ENCODE assay signal across 9 mouse cellular contexts in genomic region chr2:101652204-101652920, GRCm38 (mm10). TPM values are rescaled to one million over a fixed set of nuclear protein-coding genes. Genes with fewer than 3 reads are reported as not detected.
DNase-seq lines count a peak whose midpoint lies in the region; ATAC-seq and TF ChIP-seq lines count a peak whose summit lies in the region.
"Had no signal": no experiment of that assay in that cellular context is flagged by ENCODE, and none has a peak within 500 bp of the region (broad histone marks: within the 10 kb centered on the region; RNA-seq: fewer than 3 reads in every experiment).

No protein-coding gene starts in this region.

- no peak for TF ChIP-seq POLR2A in MEL (IDR thresholded peaks at IDR 0.05; ENCODE audit: control insufficient read depth in 1 of 2, insufficient read depth in 1 of 2, low read depth in 1 of 2, low read length in 2 of 2, poor library complexity in 1 of 2)

- no peaks in the 10 kb centered on the region for H3K4me1 ChIP-seq in heart, embryonic 15.5 days (replicated peaks)
- H3K4me1 ChIP-seq in MEL (ENCODE audit: control insufficient read depth in 1 of 2, insufficient read depth in 2 of 2, low read length in 2 of 2) = peaks cover 0 to 4% of the 10 kb centered on the region in 2 experiments; a peak in 1 of 4 replicates
- H3K4me1 ChIP-seq in forebrain, embryonic 10.5 days = peaks cover 22% of the 10 kb centered on the region
- H3K4me1 ChIP-seq in limb, embryonic 15.5 days = peaks cover 6% of the 10 kb centered on the region; the same call in 1 of the 2 replicates
- H3K4me1 ChIP-seq in stomach, embryonic 15.5 days = no peaks in the 10 kb centered on the region

- TF ChIP-seq RAD21 in MEL (IDR thresholded peaks at IDR 0.05; ENCODE audit: low read depth, low read length) = no peak

- H3K9ac ChIP-seq in heart, embryonic 15.5 days = peak overlapping the region; percentile 42
- peak overlapping the region; percentile 33; the same call in 1 of the 2 replicates for H3K9ac ChIP-seq in MEL (ENCODE audit: control insufficient read depth, low read depth, low read length, poor library complexity, severe bottlenecking)
- no peak overlapping the region for H3K9ac ChIP-seq in limb, embryonic 15.5 days
- no peak overlapping the region for H3K9ac ChIP-seq in stomach, embryonic 15.5 days

- intact Hi-C loops in heart, postnatal 36 days (cut with DNase I) = loop anchor here (5.0 kb wide), 1 partner anchor 55 kb away; no protein-coding TSS in a partner anchor

- no peak for ATAC-seq in heart, embryonic 15.5 days (replicated peaks; ENCODE audit: insufficient number of reproducible peaks, insufficient read depth, low FRiP score, low read depth)
- no peak for ATAC-seq in limb, embryonic 15.5 days (ENCODE audit: insufficient number of reproducible peaks, low FRiP score, low TSS enrichment, low read depth)
- ATAC-seq in stomach, embryonic 15.5 days (ENCODE audit: insufficient read depth, low FRiP score, low read depth) = 0 out of 2 replicates have a peak, but pooled peaks have one; percentile 18

- WGBS in heart, embryonic 15.5 days = 34% methylated on average over 14 of the region's 14 CpGs
- WGBS in forebrain, embryonic 10.5 days = 41% methylated on average over 14 of the region's 14 CpGs
- 34% methylated on average over 14 of the region's 14 CpGs for WGBS in limb, embryonic 15.5 days
- WGBS in stomach, embryonic 15.5 days = 39% methylated on average over 14 of the region's 14 CpGs

- TF ChIP-seq EP300 in MEL (IDR thresholded peaks at IDR 0.05; ENCODE audit: low read depth in 1 of 2, low read length in 2 of 2) = peak in 1 of 2 experiments; percentile 48; a peak in 1 of 4 replicates

- no peak overlapping the region for H3K27ac ChIP-seq in heart, embryonic 15.5 days
- H3K27ac ChIP-seq in MEL (ENCODE audit: control insufficient read depth, low read depth, low read length) = no peak overlapping the region
- H3K27ac ChIP-seq in forebrain, embryonic 10.5 days = no peak overlapping the region
- no peak overlapping the region for H3K27ac ChIP-seq in limb, embryonic 15.5 days
- no peak overlapping the region for H3K27ac ChIP-seq in stomach, embryonic 15.5 days

- no peaks in the 10 kb centered on the region for H3K79me2 ChIP-seq in MEL (ENCODE audit: control insufficient read depth, insufficient read depth, low read length, poor library complexity)

- peak overlapping the region; percentile 42 for H3K4me3 ChIP-seq in heart, embryonic 15.5 days
- peak overlapping the region; percentile 36 to 59 for H3K4me3 ChIP-seq in MEL (ENCODE audit: control insufficient read depth in 1 of 2, insufficient read depth in 1 of 2, low read depth in 2 of 2, low read length in 2 of 2)
- H3K4me3 ChIP-seq in forebrain, embryonic 10.5 days = peak overlapping the region; percentile 38
- H3K4me3 ChIP-seq in limb, embryonic 15.5 days = peak overlapping the region; percentile 29
- peak overlapping the region; percentile 25 for H3K4me3 ChIP-seq in stomach, embryonic 15.5 days (replicated peaks)

- DNase-seq in heart, postnatal 36 days = no peak
- peak; percentile 30 for DNase-seq in MEL (ENCODE audit: low read depth, low spot score)
- peak; percentile 27 for DNase-seq in forebrain, embryonic 10.5 days (ENCODE audit: extremely low spot score, low spot score)
- no peak for DNase-seq in urinary bladder, postnatal 10 days (ENCODE audit: low spot score)
- DNase-seq in kidney, postnatal 14 days = no peak

- peak overlapping the region; percentile 81 for H3K4me2 ChIP-seq in heart, embryonic 15.5 days
- H3K4me2 ChIP-seq in limb, embryonic 15.5 days = peak overlapping the region; percentile 44
- H3K4me2 ChIP-seq in stomach, embryonic 15.5 days = peak overlapping the region; percentile 51

- no peaks in the 10 kb centered on the region for H3K36me3 ChIP-seq in heart, embryonic 15.5 days
- 0 out of 4 replicates have a peak, but pooled peaks cover 0 to 2% of the 10 kb centered on the region in 2 experiments for H3K36me3 ChIP-seq in MEL (ENCODE audit: control insufficient read depth in 1 of 2, insufficient read depth in 2 of 2, low read length in 2 of 2)
- H3K36me3 ChIP-seq in forebrain, embryonic 10.5 days (replicated peaks) = no peaks in the 10 kb centered on the region
- no peaks in the 10 kb centered on the region for H3K36me3 ChIP-seq in limb, embryonic 15.5 days
- no peaks in the 10 kb centered on the region for H3K36me3 ChIP-seq in stomach, embryonic 15.5 days

- H3K27me3 ChIP-seq in heart, embryonic 15.5 days = no peaks in the 10 kb centered on the region
- H3K27me3 ChIP-seq in MEL (ENCODE audit: control insufficient read depth in 1 of 2, insufficient read depth in 2 of 2, low read length in 2 of 2) = peaks cover 0 to 1% of the 10 kb centered on the region in 2 experiments; a peak in 1 of 4 replicates
- peaks cover 14% of the 10 kb centered on the region for H3K27me3 ChIP-seq in forebrain, embryonic 10.5 days (ENCODE audit: poor library complexity, severe bottlenecking)
- H3K27me3 ChIP-seq in limb, embryonic 15.5 days = peaks cover 7% of the 10 kb centered on the region; the same call in 1 of the 2 replicates
- H3K27me3 ChIP-seq in stomach, embryonic 15.5 days (replicated peaks) = no peaks in the 10 kb centered on the region

- no peak for TF ChIP-seq CTCF in MEL (IDR thresholded peaks at IDR 0.05 in 2 of 3, conservative IDR thresholded peaks at IDR 0.05 in 1 of 3; ENCODE audit: control insufficient read depth in 1 of 3, insufficient read depth in 1 of 3, low read depth in 2 of 3, low read length in 3 of 3, poor library complexity in 1 of 3, severe bottlenecking in 1 of 3)

- no peaks in the 10 kb centered on the region for H3K9me3 ChIP-seq in heart, embryonic 15.5 days (replicated peaks)
- H3K9me3 ChIP-seq in MEL (replicated peaks; ENCODE audit: insufficient read depth, low read length) = no peaks in the 10 kb centered on the region
- no peaks in the 10 kb centered on the region for H3K9me3 ChIP-seq in forebrain, embryonic 10.5 days
- H3K9me3 ChIP-seq in limb, embryonic 15.5 days = no peaks in the 10 kb centered on the region
- no peaks in the 10 kb centered on the region for H3K9me3 ChIP-seq in stomach, embryonic 15.5 days

TF ChIP-seq in MEL, 35 proteins besides CTCF, POLR2A, EP300 and RAD21 (continues in another document):
- TF ChIP-seq KAT2A (conservative IDR thresholded peaks at IDR 0.05; ENCODE audit: low read depth, low read length) (no peak), ZC3H11A (IDR thresholded peaks at IDR 0.05; ENCODE audit: low read depth, low read length) (no peak), TCF12 (IDR thresholded peaks at IDR 0.05; ENCODE audit: low read depth, low read length) (peak; percentile 49; the same call in 1 of the 2 replicates), JUND (IDR thresholded peaks at IDR 0.05; ENCODE audit: low read depth, low read length) (peak; percentile 71; the same call in 1 of the 2 replicates), ELF1 (IDR thresholded peaks at IDR 0.05; ENCODE audit: low read depth, low read length) (no peak), MYB (IDR thresholded peaks at IDR 0.05; ENCODE audit: low read depth, low read length) (no peak), GATA1 (IDR thresholded peaks at IDR 0.05; ENCODE audit: low read depth, low read length) (0 out of 2 replicates have a peak, but pooled peaks have one; percentile 42), HCFC1 (IDR thresholded peaks at IDR 0.05; ENCODE audit: low read depth, low read length) (no peak), MEF2A (IDR thresholded peaks at IDR 0.05; ENCODE audit: extremely low read depth, insufficient replicate concordance, low read depth, low read length, poor library complexity, severe bottlenecking) (no peak)

RNA-seq across cellular contexts. Expression of gene B230118H07Rik, which starts 3.0 kb away (rescaled TPM):
- 51.1 and 57.1 TPM in 2 replicates for polyA plus RNA-seq in heart, embryonic 15.5 days (2015; fragmentation: Nextera tagmentation; extraction: Ambion mirVana)
- 100 to 1,000 TPM in 1 of 2 experiments, 10 to 100 TPM in 1; 98.5 to 101 TPM for total RNA-seq in heart, postnatal 36 days (2021)
- total RNA-seq in MEL (2012; rRNA removed) = 30.6 and 31.2 TPM in 2 replicates
- 10 to 100 TPM in 1 of 2 experiments, not detected in 1; 22.4 TPM for polyA plus RNA-seq in MEL (2012; ENCODE audit: insufficient read depth in 1 of 2, insufficient read length in 2 of 2, low read depth in 1 of 2, low replicate concordance in 2 of 2, missing spikeins in 1 of 2)
- polyA plus RNA-seq in forebrain, embryonic 10.5 days (2016; fragmentation: Nextera tagmentation; extraction: Ambion mirVana) = 61.3 and 65.8 TPM in 2 replicates
- polyA plus RNA-seq in limb, embryonic 15.5 days (2015; fragmentation: Nextera tagmentation; extraction: Ambion mirVana) = 45.6 and 49.7 TPM in 2 replicates
- polyA plus RNA-seq in stomach, embryonic 15.5 days (2015; fragmentation: Nextera tagmentation; extraction: Ambion mirVana) = 51.0 and 55.8 TPM in 2 replicates

RNA-seq across cellular contexts. Expression of gene Rag1, which starts 3.1 kb away (rescaled TPM):
- 0.74 and 8.5 TPM in 2 replicates for polyA plus RNA-seq in heart, embryonic 15.5 days (2015; fragmentation: Nextera tagmentation; extraction: Ambion mirVana)
- under 1 TPM; 0.08 to 0.14 TPM for total RNA-seq in heart, postnatal 36 days (2021)
- under 0.01 TPM in 1 of 2 replicates, not detected in the other for total RNA-seq in MEL (2012; rRNA removed)
- polyA plus RNA-seq in MEL (2012; ENCODE audit: insufficient read depth in 1 of 2, insufficient read length in 2 of 2, low read depth in 1 of 2, low replicate concordance in 2 of 2, missing spikeins in 1 of 2) = not detected
- not detected in 2 replicates for polyA plus RNA-seq in forebrain, embryonic 10.5 days (2016; fragmentation: Nextera tagmentation; extraction: Ambion mirVana)
- polyA plus RNA-seq in limb, embryonic 15.5 days (2015; fragmentation: Nextera tagmentation; extraction: Ambion mirVana) = 0.05 TPM in 2 replicates
- 0.10 TPM in 1 of 2 replicates, not detected in the other for polyA plus RNA-seq in stomach, embryonic 15.5 days (2015; fragmentation: Nextera tagmentation; extraction: Ambion mirVana)

RNA-seq across cellular contexts. Expression of gene Traf6, which starts 25.9 kb away (rescaled TPM):
- polyA plus RNA-seq in heart, embryonic 15.5 days (2015; fragmentation: Nextera tagmentation; extraction: Ambion mirVana) = 3.9 and 6.1 TPM in 2 replicates
- total RNA-seq in heart, postnatal 36 days (2021) = 10 to 100 TPM in 1 of 2 experiments, 1 to 10 TPM in 1; 9.0 to 10.3 TPM
- total RNA-seq in MEL (2012; rRNA removed) = 11.8 and 12.7 TPM in 2 replicates
- 10 to 100 TPM in 1 of 2 experiments, not detected in 1; 18.0 TPM for polyA plus RNA-seq in MEL (2012; ENCODE audit: insufficient read depth in 1 of 2, insufficient read length in 2 of 2, low read depth in 1 of 2, low replicate concordance in 2 of 2, missing spikeins in 1 of 2)
- polyA plus RNA-seq in forebrain, embryonic 10.5 days (2016; fragmentation: Nextera tagmentation; extraction: Ambion mirVana) = 17.9 and 18.5 TPM in 2 replicates
- polyA plus RNA-seq in limb, embryonic 15.5 days (2015; fragmentation: Nextera tagmentation; extraction: Ambion mirVana) = 10.3 and 10.5 TPM in 2 replicates
- polyA plus RNA-seq in stomach, embryonic 15.5 days (2015; fragmentation: Nextera tagmentation; extraction: Ambion mirVana) = 7.4 and 9.4 TPM in 2 replicates

RNA-seq across cellular contexts. Expression of gene Rag2, which starts 27.8 kb away (rescaled TPM):
- polyA plus RNA-seq in heart, embryonic 15.5 days (2015; fragmentation: Nextera tagmentation; extraction: Ambion mirVana) = 0.64 and 7.8 TPM in 2 replicates
- total RNA-seq in heart, postnatal 36 days (2021) = not detected
- total RNA-seq in MEL (2012; rRNA removed) = not detected in 2 replicates
- not detected for polyA plus RNA-seq in MEL (2012; ENCODE audit: insufficient read depth in 1 of 2, insufficient read length in 2 of 2, low read depth in 1 of 2, low replicate concordance in 2 of 2, missing spikeins in 1 of 2)
- polyA plus RNA-seq in forebrain, embryonic 10.5 days (2016; fragmentation: Nextera tagmentation; extraction: Ambion mirVana) = not detected in 2 replicates
- polyA plus RNA-seq in limb, embryonic 15.5 days (2015; fragmentation: Nextera tagmentation; extraction: Ambion mirVana) = not detected in 2 replicates
- polyA plus RNA-seq in stomach, embryonic 15.5 days (2015; fragmentation: Nextera tagmentation; extraction: Ambion mirVana) = 0.06 and 0.09 TPM in 2 replicates
- polyA plus RNA-seq: spleen, adult 2 months had no signal

Comparison
In these comparisons a context has a peak if more than half of its experiments do, and no peak if none do; other contexts are left out.
1. H3K9ac ChIP-seq: peak in heart, embryonic 15.5 days (single experiment) and MEL (single experiment); none in limb, embryonic 15.5 days (single experiment) and stomach, embryonic 15.5 days (single experiment).
2. DNase-seq: peak in MEL (single experiment) and forebrain, embryonic 10.5 days (single experiment); none in heart, postnatal 36 days (0 of 2), urinary bladder, postnatal 10 days (single experiment) and kidney, postnatal 14 days (single experiment).
3. Peak in every context shown above with its lines, with median percentiles within 50 percentile points of each other: H3K4me2 ChIP-seq and H3K4me3 ChIP-seq.